Mouse (Mus musculus): ENCODE data around the gene Pigq.

The Pigq gene

GRCm38 (mm10) chr17:25957586-25958051, 12.9 kb upstream of the Pigq start:
- no peak for DNase-seq

DNA sequence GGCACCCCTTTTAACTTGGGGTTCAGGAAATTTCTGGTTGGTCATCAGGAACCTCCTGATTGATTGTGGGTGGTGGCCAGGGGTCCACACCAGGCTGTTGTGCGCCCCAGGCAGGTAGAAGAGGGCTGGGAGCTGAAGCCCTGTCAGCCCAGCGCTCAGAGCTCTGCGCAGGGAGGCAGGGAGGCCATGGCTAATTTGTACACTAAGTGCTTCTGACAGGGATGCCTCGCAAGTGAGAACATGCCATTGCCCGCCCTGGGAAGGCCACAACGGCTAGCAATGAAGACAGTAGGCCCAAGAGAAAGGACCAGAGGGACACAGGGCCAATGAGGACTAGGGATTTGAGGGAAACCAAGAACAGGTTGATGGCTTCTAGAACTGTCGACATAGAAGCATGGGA, 11.9 kb upstream of the Pigq start:
- DNase-seq, result no peak

DNA sequence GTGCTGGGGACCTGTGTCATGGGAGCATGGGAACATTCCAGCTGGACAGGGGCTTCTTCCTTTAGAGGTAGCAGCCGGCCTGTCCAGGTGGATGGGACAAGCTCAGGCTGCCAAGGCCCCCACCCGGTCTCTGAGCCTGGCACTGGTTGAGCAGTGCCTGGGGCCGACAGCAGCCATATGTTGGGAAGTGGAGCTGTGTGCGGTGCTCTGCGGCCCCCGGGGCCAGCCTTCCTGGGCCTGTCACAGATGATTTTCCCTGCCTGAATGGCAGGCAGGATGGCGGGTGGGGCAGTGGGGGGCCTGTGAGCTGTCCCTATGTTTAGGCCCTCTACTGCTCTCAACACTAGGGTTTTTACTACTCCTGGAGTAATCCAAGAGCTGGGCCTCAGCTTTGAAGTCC, 11.5 kb upstream of the Pigq start:
- no peak for DNase-seq

DNA sequence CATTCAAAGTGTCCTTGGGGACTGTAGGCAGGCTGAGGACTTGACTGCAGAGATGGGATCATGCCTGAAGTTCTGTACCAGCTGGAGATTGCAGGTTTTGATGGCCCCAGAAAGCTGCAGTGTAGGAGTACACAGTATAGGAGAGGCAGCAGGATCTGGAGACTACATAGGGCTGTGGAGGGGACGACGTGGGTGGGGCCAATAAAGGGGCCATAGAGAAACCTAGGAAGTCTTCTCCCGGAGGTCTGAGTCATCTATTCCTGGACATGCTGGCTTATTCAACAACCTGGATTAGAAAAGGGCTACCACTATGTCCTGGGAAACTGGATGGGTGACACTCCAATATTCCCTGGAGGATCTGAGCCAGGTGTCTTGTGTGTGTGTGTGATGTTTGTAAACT, 11.0 kb upstream of the Pigq start:
- no peak for DNase-seq

- no peak for DNase-seq
Measured at GRCm38 (mm10) chr17:25954671-25955070, 9.9 kb upstream of the Pigq start.

DNA sequence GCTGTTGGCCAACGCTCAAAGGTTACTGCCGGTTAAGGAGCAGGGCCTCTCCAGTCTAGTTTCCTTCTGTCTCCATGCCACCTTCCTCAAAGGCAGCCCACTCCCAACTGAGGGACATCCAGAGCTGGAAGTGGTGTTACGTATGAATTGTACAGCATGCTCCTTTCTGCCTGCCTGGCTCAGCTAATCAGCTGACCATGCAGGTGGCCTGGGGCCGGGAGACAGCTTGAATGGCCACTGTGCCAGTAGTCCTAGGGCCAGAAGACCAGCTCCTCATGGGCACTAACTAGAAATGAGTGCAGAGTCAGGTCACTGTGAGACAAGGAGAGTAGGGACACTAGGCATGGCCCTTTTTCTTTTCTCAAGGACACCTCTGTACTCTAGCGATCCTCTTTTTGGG, 8.4 kb upstream of the Pigq start:
- DNase-seq, result no peak

DNA sequence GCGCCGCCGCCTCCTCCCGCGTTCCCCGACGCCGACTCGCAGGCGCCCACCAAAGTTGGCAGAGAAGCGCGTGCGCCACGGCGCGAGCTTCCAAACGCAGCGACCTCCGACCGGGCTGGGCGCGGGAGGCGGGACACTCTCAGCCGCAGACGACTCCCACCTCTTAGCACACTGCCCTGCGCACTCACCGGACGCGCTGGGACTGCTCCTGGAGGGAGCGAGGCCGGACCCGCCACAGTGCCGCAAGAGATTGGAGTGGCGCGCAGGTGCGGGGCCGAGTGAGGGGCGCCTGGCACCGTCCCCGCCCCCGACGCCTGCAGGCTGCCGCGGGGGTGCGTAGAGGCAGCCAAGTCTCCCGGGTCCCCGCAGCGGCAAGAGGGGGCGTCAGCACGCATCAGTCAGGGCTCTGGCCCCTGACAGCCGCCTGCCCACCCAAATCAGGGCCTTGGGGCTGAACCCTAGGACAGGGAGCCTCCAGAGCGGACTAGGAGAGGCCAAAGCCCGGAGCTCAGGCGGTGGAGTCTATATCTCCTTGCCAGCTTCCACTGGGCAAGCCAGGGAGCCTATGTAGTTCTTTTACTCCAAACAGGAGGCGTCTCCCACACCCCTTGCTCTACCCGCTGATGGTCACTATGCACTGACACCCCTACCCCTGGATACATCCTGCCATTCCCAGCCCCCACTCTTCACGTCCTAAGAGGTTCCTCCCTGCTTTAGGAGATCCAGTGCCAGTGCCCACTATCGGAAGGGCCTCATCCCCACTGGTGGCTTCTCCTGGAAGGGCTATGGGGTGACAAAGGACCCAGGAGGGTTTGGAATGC, 7.3 kb upstream of the Pigq start, which contains the start of gene A930017K11Rik:
A930017K11Rik (minus strand) TSS at position 763 of the 821 bp plus-strand sequence.
- DNase-seq, result no peak

GRCm38 (mm10) chr17:25951225-25951802, 6.6 kb upstream of the Pigq start:
- no peak for DNase-seq

DNA sequence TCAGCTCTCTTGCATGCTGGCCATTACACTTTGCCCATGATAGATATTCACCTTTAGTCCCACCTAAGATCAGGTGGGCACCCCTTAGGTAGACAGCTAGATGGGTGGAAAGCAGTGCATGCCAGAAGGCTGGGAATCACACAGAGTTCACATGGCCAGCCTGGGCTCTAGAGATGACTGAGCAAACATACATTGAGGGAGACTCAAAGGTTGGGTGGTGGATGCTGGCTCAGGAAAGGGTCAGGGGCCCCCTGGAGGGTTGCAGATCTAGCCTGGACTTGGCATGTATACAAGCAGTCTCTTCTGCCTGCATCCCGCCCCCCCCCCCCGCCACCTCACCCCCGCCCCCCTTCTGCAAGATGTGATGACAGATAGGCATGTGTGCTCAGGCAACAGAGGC, 6.0 kb upstream of the Pigq start:
- DNase-seq, result no peak

DNA sequence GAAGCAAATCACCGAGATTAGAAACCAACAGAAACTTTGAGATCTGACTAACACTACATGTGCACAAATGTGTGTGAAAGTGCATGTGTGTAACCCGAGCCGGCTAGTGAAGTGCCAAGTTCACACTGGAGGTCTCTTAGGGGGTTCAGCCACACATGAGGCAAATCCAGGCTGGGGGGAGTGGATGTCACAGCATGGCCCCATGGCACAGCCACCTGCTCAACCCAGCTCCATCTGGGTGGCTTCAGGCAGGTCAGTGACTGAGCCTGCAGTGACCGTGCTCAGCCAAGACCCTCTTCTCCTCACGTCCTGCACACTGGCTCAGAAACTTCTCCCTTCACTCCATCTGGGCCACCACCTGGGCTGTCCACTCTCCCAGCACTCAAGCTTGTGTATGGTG, 5.2 kb upstream of the Pigq start:
- no peak for DNase-seq

DNA sequence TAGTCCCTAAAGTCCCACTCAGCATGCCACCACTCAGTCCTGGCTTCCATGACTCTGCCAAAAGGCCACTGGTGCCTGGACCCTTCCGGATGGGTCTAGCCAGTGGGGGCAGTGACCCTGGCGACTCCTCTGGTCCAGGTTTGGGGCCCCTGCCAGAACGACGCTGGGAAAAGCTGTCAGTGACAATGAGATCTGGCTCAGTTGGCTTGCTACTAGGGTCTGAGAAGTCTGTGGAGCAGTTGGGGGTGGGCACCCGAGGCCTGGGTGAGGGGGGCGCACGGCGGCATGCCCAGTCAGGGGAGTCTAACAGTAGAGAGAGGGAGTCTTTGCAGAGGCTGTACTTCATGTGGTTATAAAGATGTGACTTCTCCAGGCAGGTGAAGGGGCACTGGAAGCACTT, 3.3 kb upstream of the Pigq start:
- DNase-seq, result no peak

GRCm38 (mm10) chr17:25947576-25947975, 2.8 kb upstream of the Pigq start:
- no peak for DNase-seq

GRCm38 (mm10) chr17:25946891-25947290, 2.2 kb upstream of the Pigq start:
- DNase-seq, result no peak

DNA sequence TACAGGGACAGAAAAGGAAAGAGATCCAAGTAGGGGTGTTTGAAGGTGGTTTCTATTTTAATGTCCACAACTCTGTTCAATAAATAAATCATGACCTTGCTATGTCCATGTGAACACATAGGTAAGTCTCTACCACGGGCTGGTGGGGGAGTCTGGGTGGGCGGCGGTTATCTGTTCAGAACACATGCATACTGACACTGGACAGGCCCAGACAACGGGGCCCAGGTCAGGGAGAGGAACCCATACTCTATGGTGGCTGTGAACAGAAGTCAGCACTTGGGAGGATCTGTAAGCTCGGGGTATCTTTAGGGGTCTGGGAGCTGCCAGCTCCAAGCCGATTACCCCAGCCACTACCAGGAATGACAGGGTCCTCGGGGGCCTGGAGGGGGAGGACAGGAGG, 1.6 kb upstream of the Pigq start:
- no peak for DNase-seq

DNA sequence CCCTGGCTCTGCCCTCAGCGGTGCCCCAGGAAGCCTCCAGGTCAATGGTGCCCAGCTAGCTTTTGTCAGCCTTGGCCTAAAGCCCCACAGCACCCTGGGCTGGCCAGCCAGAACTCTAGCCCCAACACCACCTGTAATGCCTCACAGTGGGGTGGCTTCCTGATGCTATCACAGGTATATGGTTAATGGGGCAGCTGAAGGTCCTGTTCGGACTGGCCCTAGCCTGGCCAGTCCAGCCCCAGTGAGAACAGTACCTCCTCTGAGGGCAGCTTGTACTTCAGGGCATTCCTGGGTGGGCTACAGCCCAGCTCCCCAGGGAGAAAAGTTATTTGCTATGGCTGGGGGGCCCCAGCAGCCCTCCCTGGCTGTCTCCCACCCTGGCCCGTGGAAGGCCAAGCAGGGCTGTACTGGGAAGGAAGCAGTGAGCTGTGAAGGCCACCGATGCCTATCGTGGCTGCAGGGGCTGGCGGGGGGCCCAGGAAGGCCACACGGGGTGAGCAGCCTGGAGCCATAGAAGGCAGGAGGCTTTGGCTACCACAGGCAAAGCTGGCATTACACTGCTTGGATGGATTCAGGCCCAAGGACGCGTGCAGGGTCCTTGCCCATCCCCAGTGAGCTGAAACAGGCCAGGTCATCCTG, 900 bp upstream of the Pigq start:
- DNase-seq, result no peak

GRCm38 (mm10) chr17:25943769-25944168, 967 bp downstream of the Pigq start:
- DNase-seq, result no peak

- DNase-seq, result no peak
Measured at GRCm38 (mm10) chr17:25943221-25943620, 1.5 kb downstream of the Pigq start.

- no peak for DNase-seq
Measured at GRCm38 (mm10) chr17:25942597-25943151, 2.1 kb downstream of the Pigq start.

DNA sequence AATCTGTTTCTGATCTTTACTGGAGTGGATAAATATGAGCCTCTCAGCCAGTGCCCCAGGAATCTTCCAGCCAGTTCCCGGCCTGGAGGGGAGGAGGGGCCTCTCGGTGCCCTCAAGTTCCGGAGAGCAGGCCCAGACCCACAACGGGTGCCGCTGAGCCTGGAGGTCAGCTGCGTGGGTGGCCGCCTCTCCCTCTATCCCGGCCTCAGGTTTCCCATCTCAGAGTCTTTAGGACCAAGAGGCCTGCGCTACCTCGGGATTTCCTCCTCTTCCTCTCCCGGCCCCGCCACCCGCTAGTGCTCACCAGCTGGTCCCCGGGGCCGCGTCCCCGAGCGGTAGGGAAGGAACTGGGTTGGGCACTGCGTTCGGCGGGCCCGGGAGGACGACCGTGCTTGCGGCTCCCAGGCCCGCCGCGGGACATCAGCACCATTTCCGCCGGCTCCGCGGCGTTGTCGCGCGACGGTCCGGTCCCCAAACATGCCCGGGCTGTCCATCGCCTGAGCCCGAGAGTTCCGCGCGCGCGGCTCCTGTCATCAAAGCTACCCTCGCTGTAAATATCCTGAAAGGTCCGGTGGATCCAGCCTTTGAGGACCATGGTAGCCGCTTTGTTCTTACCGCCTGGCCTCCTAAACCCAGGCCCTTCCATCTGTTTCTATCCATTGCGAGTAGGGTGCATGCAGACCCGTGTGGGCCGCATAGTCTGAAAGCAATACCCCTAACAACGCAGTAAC, 3.1 kb downstream of the Pigq start:
- peak; percentile 79 for DNase-seq

- no peak for DNase-seq
Measured at GRCm38 (mm10) chr17:25934526-25934925, 10.2 kb downstream of the Pigq start.

DNA sequence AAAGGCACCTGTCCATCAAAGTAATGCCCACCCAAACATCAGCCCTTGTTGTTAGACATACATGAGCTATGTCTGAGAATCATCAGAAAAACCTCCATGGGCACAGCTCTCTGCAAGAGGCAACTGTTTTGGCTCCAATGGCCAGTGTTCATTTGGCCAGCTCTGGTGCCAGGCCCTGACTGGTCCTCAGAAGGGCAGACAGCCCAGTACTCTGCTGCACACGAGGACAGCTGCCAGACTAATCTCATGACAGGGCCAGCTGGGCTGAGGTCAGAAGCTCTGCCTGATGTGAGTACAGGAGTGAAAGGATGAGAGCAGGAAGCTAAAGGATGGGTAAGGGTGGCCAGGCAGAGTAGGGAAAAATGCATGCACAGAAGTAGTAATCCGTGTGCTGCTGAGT, 19.4 kb downstream of the Pigq start:
- DNase-seq, result no peak

DNA sequence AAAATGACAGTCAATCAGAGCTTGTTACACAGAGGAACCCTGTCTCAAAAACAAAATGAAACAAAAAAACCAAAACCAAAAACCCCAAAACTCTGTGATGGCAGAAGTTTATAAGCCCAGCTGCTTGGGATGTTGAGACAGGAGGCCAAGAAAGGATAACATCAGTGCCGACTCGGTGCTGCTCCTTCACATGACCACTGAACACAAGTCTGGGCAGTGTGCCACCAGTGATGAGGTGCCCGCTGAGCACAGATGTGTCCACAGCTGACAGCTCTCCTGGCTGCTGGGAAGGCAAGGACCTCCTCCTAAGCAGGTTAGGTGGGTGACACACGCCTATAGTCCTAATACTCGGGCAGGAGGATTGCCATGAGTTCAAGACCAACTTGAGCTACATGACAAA, 22.6 kb downstream of the Pigq start:
- DNase-seq, result no peak
